Mouse (Mus musculus) lung, postnatal 0 days (tissue): ENCODE data around the gene Mpzl2. TPM values are rescaled to one million over a fixed set of nuclear protein-coding genes. Genes with fewer than 3 reads are reported as not detected.

Experiments
- ATAC-seq: fragments of 200-750 bp; cut with Nextera tagmentation; 2 replicates; pipeline ENCODE4 v1.8.0; 2017; ENCODE audit warnings: moderate library complexity
- DNase-seq: peaks from one replicate; pipeline ENCODE4 v3.0.0-alpha.2; 2016; ENCODE audit warnings: low spot score
- H3K27ac ChIP-seq: fragments of 300-500 bp; sonication (generic); 2 replicates; pipeline ENCODE4 v1.5.1; 2014; ENCODE audit warnings: antibody characterized with exemption, mild to moderate bottlenecking, low read length, mixed read lengths
- H3K27me3 ChIP-seq: fragments of 300-500 bp; sonication (generic); replicated peaks from 2 replicates; pipeline ENCODE4 v1.6.1; 2014; ENCODE audit warnings: low read length, mixed read lengths; ENCODE audit not compliant: insufficient read depth
- H3K36me3 ChIP-seq: fragments of 300-500 bp; sonication (generic); 2 replicates; pipeline ENCODE4 v1.6.1; 2014; ENCODE audit warnings: low read length, mixed read lengths; ENCODE audit not compliant: insufficient read depth
- H3K4me1 ChIP-seq: fragments of 300-500 bp; sonication (generic); 2 replicates; pipeline ENCODE4 v1.6.1; 2014; ENCODE audit warnings: antibody characterized with exemption, low read depth, low read length, mixed read lengths; ENCODE audit not compliant: insufficient read depth
- H3K4me2 ChIP-seq: fragments of 300-500 bp; sonication (generic); replicated peaks from 2 replicates; pipeline ENCODE4 v1.6.1; 2014; ENCODE audit warnings: low read depth, mild to moderate bottlenecking, low read length, moderate library complexity, mixed read lengths
- H3K4me3 ChIP-seq: fragments of 300-500 bp; sonication (generic); 2 replicates; pipeline ENCODE4 v1.5.1; 2014; ENCODE audit warnings: low read depth, low read length
- H3K9ac ChIP-seq: fragments of 300-500 bp; sonication (generic); replicated peaks from 2 replicates; pipeline ENCODE4 v1.6.1; 2014; ENCODE audit warnings: low read depth, mild to moderate bottlenecking
- H3K9me3 ChIP-seq: fragments of 300-500 bp; sonication (generic); 2 replicates; pipeline ENCODE4 v1.6.1; 2016; ENCODE audit warnings: low read length, mixed read lengths
- CTCF ChIP-seq: IDR thresholded peaks from 2 replicates; pipeline ENCODE4 v1.5.1; 2016; ENCODE audit warnings: antibody characterized with exemption, mild to moderate bottlenecking
- EP300 ChIP-seq: IDR thresholded peaks from 2 replicates; pipeline ENCODE4 v1.6.1; 2016; ENCODE audit warnings: antibody characterized with exemption, mild to moderate bottlenecking, control low read depth
- WGBS: fragments of 180-500 bp; shearing (Covaris S2); extraction: QIAGEN DNeasy Blood & Tissue Kit; methylation state at CpG from one replicate; pipeline ENCODE4 v1.1.7; 2014; 5-methylcytosine and 5-hydroxymethylcytosine counted together
- polyA plus RNA-seq: library from polyadenylated mRNA; unstranded; fragments of >200 nt; fragmentation: Nextera tagmentation; extraction: Ambion mirVana; gene quantifications from 2 replicates; pipeline ENCODE4 v1.2.1, GENCODE M21; 2015

The Mpzl2 gene
- polyA plus RNA-seq, 1 experiment from 2014 or later, result 4.3 TPM

DNA sequence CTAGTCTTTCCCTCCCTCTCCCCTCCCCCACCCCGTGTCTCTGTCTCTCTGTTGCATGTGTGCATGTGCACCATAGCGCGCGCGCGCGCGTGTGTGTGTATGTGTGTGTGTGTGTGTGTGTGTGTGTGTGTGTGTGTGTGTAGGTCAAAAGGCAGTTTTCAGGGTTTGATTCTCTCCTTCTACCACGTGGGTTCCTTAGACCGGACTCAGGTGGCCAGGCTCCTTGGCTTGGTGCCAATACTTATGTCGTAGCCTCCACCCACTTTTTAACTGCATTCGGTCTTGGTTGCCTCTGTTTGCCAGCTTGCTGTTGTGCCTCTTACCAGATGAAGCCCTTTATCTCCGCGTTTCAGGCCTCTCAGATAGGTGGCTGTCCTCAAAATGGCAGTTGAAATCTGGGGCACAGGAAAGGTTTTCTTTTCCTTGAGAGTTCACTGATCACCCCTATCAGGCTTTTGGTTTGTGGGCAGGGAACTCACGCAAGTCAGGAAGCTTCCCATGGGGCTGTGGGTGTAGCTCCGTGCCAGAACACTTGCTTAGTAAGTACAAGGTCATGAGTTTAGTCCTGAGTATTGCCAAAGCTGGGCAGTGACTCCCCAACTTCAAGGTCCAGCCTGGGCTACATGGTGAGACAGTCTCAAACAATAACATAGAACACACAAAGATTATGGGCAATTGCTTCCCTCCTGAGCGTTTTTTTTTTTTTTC lies 1.7 kb downstream of the Mpzl2 start:
- TF ChIP-seq EP300, result no peak
- TF ChIP-seq CTCF, result no peak
- H3K27ac ChIP-seq, result peak overlapping the region; percentile 38; the same call in 1 of the 2 replicates
- H3K27me3 ChIP-seq, result no peaks in the 10 kb centered on the region
- no peak overlapping the region for H3K9ac ChIP-seq
- WGBS, result 31% methylated on average over 17 of the region's 17 CpGs
- no peaks in the 10 kb centered on the region for H3K9me3 ChIP-seq
- ATAC-seq, result no peak
- no peak overlapping the region; the same call in 1 of the 2 replicates for H3K4me3 ChIP-seq
- H3K36me3 ChIP-seq, result no peaks in the 10 kb centered on the region
- DNase-seq, result peak; percentile 64
- H3K4me1 ChIP-seq, result no peaks in the 10 kb centered on the region
- H3K4me2 ChIP-seq, result peak overlapping the region; percentile 45

DNA sequence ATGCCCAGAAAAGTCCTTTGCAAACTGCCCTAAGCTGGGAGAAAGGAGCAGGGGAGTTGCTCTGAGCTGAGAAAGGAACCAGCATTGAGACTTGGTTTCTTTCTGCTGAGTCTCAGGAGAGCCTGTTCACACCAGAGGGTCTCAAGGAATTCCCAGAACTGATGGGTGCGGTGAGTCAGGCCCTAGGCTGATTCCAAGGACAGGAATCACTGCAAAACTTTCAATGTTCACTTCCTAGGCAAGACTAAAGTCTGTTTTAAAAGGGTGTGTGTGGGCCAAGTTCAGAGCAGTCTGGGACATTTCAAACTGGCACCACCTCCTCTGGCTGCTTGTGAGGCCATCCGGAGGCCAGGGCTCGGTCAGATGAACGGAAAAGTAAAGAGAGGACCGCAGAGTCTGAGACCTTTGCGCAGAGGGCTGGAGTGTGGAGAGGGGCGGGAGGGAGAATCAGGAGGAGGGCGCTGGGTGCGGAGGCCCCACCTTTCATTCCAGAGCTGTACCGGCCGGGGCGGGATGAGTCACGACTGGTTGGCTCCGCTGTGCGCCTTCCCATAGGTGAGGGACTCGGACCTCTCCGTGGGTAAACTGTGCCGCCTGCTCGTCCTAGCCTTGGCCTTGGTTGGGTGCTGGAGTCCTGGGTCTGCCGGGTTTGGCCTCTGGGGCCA lies 2.6 kb downstream of the Mpzl2 start:
- TF ChIP-seq CTCF, result no peak
- TF ChIP-seq EP300, result no peak
- H3K36me3 ChIP-seq, result no peaks in the 10 kb centered on the region
- H3K4me3 ChIP-seq, result peak overlapping the region; percentile 29
- DNase-seq, result peak; percentile 89
- no peaks in the 10 kb centered on the region for H3K27me3 ChIP-seq
- ATAC-seq, result peak; percentile 97
- WGBS, result 2% methylated on average over 19 of the region's 20 CpGs
- H3K9me3 ChIP-seq, result no peaks in the 10 kb centered on the region
- H3K9ac ChIP-seq, result 0 out of 2 replicates have a peak overlapping the region, but pooled peaks have one; percentile 1
- no peaks in the 10 kb centered on the region for H3K4me1 ChIP-seq
- peak overlapping the region; percentile 27; the same call in 1 of the 2 replicates for H3K27ac ChIP-seq
- H3K4me2 ChIP-seq, result peak overlapping the region; percentile 47

DNA sequence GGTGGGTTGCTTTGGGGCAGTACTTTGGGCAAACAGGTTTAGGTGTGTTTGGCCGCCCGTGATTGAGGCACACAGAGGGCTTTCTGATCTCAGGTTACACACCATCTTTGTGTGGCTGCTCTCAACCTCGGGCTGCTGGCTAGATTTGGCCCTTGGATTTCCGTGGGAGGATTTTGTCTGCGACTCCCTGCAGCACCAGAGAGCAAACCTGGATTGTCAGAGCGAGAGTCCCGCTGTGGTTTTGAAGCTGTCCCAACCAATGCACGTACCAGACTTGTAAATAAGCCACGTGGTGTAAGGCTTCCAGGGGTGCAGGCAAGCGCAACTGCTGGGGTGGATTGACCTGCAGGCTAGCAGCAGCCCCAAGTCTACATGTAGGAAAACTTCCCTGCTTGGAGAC lies 3.3 kb downstream of the Mpzl2 start:
- H3K27ac ChIP-seq, result peak overlapping the region; percentile 16; the same call in 1 of the 2 replicates
- WGBS, result 2% methylated on average over 10 of the region's 10 CpGs
- no peak for DNase-seq

DNA sequence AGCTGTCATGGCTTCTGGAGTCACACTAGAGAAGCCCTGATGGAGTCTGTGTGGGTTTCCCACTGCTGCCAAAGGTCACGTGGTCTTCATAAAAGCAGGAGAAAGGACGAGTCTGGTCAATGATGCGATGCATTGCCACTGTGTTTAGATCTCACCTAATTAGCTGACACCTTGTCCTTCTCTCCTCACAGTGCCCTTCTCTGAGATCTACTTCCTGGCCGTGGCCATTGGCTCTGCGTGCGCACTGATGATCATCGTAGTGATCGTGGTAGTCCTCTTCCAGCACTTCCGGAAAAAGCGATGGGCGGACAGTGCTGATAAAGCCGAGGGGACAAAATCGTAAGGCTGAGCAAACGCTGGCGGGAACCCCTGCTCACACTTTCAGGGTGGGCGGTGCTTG lies 7.4 kb downstream of the Mpzl2 start:
- no peak overlapping the region for H3K4me3 ChIP-seq
- no peak for TF ChIP-seq CTCF
- no peak for TF ChIP-seq EP300

More for the DNA sequence above, 3.3 kb downstream of the Mpzl2 start:
- peak overlapping the region; percentile 47 for H3K4me2 ChIP-seq
- H3K36me3 ChIP-seq, result no peaks in the 10 kb centered on the region
- peak; percentile 25 for ATAC-seq
- H3K27me3 ChIP-seq, result no peaks in the 10 kb centered on the region
- TF ChIP-seq CTCF, result no peak
- TF ChIP-seq EP300, result no peak
- H3K4me3 ChIP-seq, result peak overlapping the region; percentile 29
- H3K9me3 ChIP-seq, result no peaks in the 10 kb centered on the region
- H3K9ac ChIP-seq, result 0 out of 2 replicates have a peak overlapping the region, but pooled peaks have one; percentile 1
- H3K4me1 ChIP-seq, result no peaks in the 10 kb centered on the region

DNA sequence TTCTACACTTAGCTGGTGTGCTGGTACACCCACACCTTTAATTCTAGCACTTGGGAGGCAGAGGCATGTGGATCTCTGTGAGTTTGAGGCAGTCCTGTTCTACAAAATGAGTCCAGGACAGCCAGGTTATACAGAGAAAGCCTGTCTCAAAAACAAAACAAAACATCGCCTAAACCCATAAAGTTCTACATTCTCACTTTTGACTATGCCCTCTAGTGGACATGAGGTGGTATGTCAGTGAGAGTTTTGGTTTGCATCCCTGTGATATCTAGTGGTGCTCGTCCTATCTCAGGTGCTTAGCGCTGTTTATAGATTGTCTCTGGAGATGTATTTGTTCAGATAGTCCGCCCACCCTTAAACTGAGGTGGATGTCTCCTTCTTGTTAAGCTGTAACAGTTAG lies 8.9 kb downstream of the Mpzl2 start:
- Histone ChIP-seq H3K4me1 (no peaks in the 10 kb centered on the region), H3K4me2 (no peak overlapping the region), H3K9me3 (no peaks in the 10 kb centered on the region), H3K27me3 (no peaks in the 10 kb centered on the region), H3K9ac (no peak overlapping the region), H3K4me3 (no peak overlapping the region), H3K27ac (no peak overlapping the region), H3K36me3 (no peaks in the 10 kb centered on the region)
- WGBS, result 17% methylated on average over 4 of the region's 4 CpGs
- peak; percentile 48 for DNase-seq
- ATAC-seq, result no peak
- TF ChIP-seq EP300 (no peak), CTCF (peak; percentile 84)

More for the DNA sequence above, 7.4 kb downstream of the Mpzl2 start:
- Histone ChIP-seq H3K4me2 (no peak overlapping the region), H3K27me3 (no peaks in the 10 kb centered on the region), H3K9ac (no peak overlapping the region), H3K9me3 (no peaks in the 10 kb centered on the region), H3K36me3 (no peaks in the 10 kb centered on the region), H3K27ac (no peak overlapping the region), H3K4me1 (no peaks in the 10 kb centered on the region)
- DNase-seq (no peak), ATAC-seq (no peak)
- WGBS, result 82% methylated on average over 16 of the region's 16 CpGs

DNA sequence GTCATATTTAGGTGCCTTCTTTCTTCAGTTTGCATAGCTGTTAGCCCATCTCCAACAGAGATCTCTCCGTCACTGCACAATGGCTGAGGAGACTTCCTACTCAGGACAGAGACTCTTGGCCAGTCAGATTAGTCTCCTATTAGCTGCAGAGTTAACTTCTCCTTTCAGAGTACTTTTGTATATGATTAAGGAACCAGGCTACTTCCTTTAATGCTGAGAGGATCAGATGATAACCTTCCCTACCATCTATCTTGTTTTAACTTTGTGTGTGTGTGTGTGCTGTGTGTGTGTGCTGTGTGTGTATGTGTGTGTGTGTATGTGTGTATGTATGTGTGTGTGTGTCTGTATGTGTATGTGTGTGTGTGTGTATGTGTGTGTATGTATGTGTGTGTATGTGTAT lies 10.1 kb downstream of the Mpzl2 start:
- peak; percentile 15 for DNase-seq
- Histone ChIP-seq H3K4me3 (no peak overlapping the region), H3K9me3 (no peaks in the 10 kb centered on the region), H3K36me3 (no peaks in the 10 kb centered on the region), H3K4me2 (no peak overlapping the region), H3K27me3 (no peaks in the 10 kb centered on the region), H3K27ac (no peak overlapping the region), H3K4me1 (no peaks in the 10 kb centered on the region), H3K9ac (no peak overlapping the region)
- 75% methylated on average over 1 of the region's 1 CpGs for WGBS
- TF ChIP-seq EP300 (no peak), CTCF (no peak)
- ATAC-seq, result no peak
